Mouse (Mus musculus): Measurements from ENCODE around the gene Calr3. TPM values are rescaled to one million over a fixed set of nuclear protein-coding genes. Genes with fewer than 3 reads are reported as not detected.
A peak's percentile ranks its signal among the peaks of the same experiment; 100 is the strongest.

The Calr3 gene
- total and polyA plus RNA-seq, 3 experiments = 2.5 to 5.3 (median 2.8) TPM

GRCm38 (mm10) chr8:72492622-72493081, 49.0 kb upstream of the Calr3 start (continued):
- TF ChIP-seq SMC3 (IDR thresholded peaks at IDR 0.05; ENCODE audit: low read depth, low read length) (no peak), NRF1 (IDR thresholded peaks at IDR 0.05; ENCODE audit: low read depth, low read length) (0 out of 2 replicates have a peak, but pooled peaks have one; percentile 51), ZKSCAN1 (IDR thresholded peaks at IDR 0.05; ENCODE audit: borderline replicate concordance, low read depth, low read length) (no peak; the same call in 1 of the 2 replicates), CHD1 (IDR thresholded peaks at IDR 0.05; ENCODE audit: low read depth, low read length) (no peak), MYC (IDR thresholded peaks at IDR 0.05; ENCODE audit: low read depth, low read length) (peak; percentile 76; the same call in 1 of the 2 replicates), POLR2A (IDR thresholded peaks at IDR 0.05; ENCODE audit: low read depth, low read length) (peak; percentile 67), MXI1 (IDR thresholded peaks at IDR 0.05; ENCODE audit: low read depth, low read length) (peak; percentile 94), USF2 (conservative IDR thresholded peaks at IDR 0.05; ENCODE audit: low read depth, low read length) (no peak), E2F4 (IDR thresholded peaks at IDR 0.05; ENCODE audit: insufficient replicate concordance, low read depth, low read length) (0 out of 2 replicates have a peak, but pooled peaks have one; percentile 15), RCOR1 (conservative IDR thresholded peaks at IDR 0.05; ENCODE audit: low read depth, low read length) (no peak), EP300 (IDR thresholded peaks at IDR 0.05; ENCODE audit: low read length) (no peak), CHD2 (IDR thresholded peaks at IDR 0.05; ENCODE audit: low read length) (peak; percentile 51), ZMIZ1 (IDR thresholded peaks at IDR 0.05; ENCODE audit: low read depth, low read length) (peak; percentile 48), TCF12 (IDR thresholded peaks at IDR 0.05; ENCODE audit: low read depth, low read length) (peak; percentile 68), KAT2A (IDR thresholded peaks at IDR 0.05; ENCODE audit: insufficient replicate concordance, low read length) (peak; percentile 91; the same call in 1 of the 2 replicates), TBP (conservative IDR thresholded peaks at IDR 0.05; ENCODE audit: low read depth, low read length) (no peak), ZNF384 (IDR thresholded peaks at IDR 0.05; ENCODE audit: low read depth, low read length) (no peak)

GRCm38 (mm10) chr8:72491680-72492621, 48.3 kb upstream of the Calr3 start, which contains the start of gene Slc35e1:
TSS of gene Slc35e1 (minus strand) at chr8:72492614.
- H3K27me3 ChIP-seq (replicated peaks) = no peaks in the 10 kb centered on the region
- peaks cover 3 to 41% of the 10 kb centered on the region in 2 experiments; a peak in 3 of 4 replicates for H3K4me1 ChIP-seq (ENCODE audit: control insufficient read depth in 1 of 2, insufficient read depth in 2 of 2)
- DNase-seq (ENCODE audit: extremely low read depth) = peak; percentile 45
- dilution Hi-C loops (cut with MboI; ENCODE audit: extremely low pct_ligation_motif_present, extremely low pct_unique_long_range_greater_than_20kb, low sequenced_read_pairs) (no loop called here), in situ Hi-C loops (cut with MboI; ENCODE audit: low pct_ligation_motif_present, low pct_unique_long_range_greater_than_20kb, low sequenced_read_pairs) (no loop called here)
- H3K9me3 ChIP-seq (replicated peaks; ENCODE audit: low read length) = no peaks in the 10 kb centered on the region
- peak within 1 kb of the TSS; percentile 57 for H3K27ac ChIP-seq (ENCODE audit: insufficient read depth, low read depth)
- peaks cover 24% of the 10 kb centered on the region for H3K79me2 ChIP-seq (replicated peaks; ENCODE audit: control insufficient read depth, extremely low read depth, insufficient read depth, poor library complexity, severe bottlenecking)
- TF ChIP-seq ZMIZ1 (IDR thresholded peaks at IDR 0.05; ENCODE audit: low read depth, low read length) = no peak
- TF ChIP-seq CHD1 (IDR thresholded peaks at IDR 0.05; ENCODE audit: low read depth, low read length) = no peak
- no peak for TF ChIP-seq NRF1 (IDR thresholded peaks at IDR 0.05; ENCODE audit: low read depth, low read length)
- no peak for TF ChIP-seq PAX5 (IDR thresholded peaks at IDR 0.05; ENCODE audit: low read length)
- TF ChIP-seq ZKSCAN1 (IDR thresholded peaks at IDR 0.05; ENCODE audit: borderline replicate concordance, low read depth, low read length) = no peak
- TF ChIP-seq TBP (conservative IDR thresholded peaks at IDR 0.05; ENCODE audit: low read depth, low read length) = no peak
- TF ChIP-seq SMC3 (IDR thresholded peaks at IDR 0.05; ENCODE audit: low read depth, low read length) = no peak
- TF ChIP-seq JUND (conservative IDR thresholded peaks at IDR 0.05; ENCODE audit: low read depth, low read length) = no peak
- no peak for TF ChIP-seq E2F4 (IDR thresholded peaks at IDR 0.05; ENCODE audit: insufficient replicate concordance, low read depth, low read length)
- TF ChIP-seq SIN3A (IDR thresholded peaks at IDR 0.05; ENCODE audit: low read length) = peak; percentile 92
- no peak for TF ChIP-seq ZNF384 (IDR thresholded peaks at IDR 0.05; ENCODE audit: low read depth, low read length)
- TF ChIP-seq JUN (IDR thresholded peaks at IDR 0.05; ENCODE audit: insufficient read depth, low read depth, low read length) = no peak
- TF ChIP-seq MYC (IDR thresholded peaks at IDR 0.05; ENCODE audit: low read depth, low read length) = no peak
- no peak for TF ChIP-seq MAFK (IDR thresholded peaks at IDR 0.05; ENCODE audit: insufficient replicate concordance, low read length)
- no peak for TF ChIP-seq HCFC1 (IDR thresholded peaks at IDR 0.05; ENCODE audit: low read depth, low read length)
- peak; percentile 58; the same call in 1 of the 2 replicates for TF ChIP-seq MAX (IDR thresholded peaks at IDR 0.05; ENCODE audit: low read length)
- TF ChIP-seq BHLHE40 (IDR thresholded peaks at IDR 0.05; ENCODE audit: low read depth, low read length) = 0 out of 2 replicates have a peak, but pooled peaks have one; percentile 16
- TF ChIP-seq MXI1 (IDR thresholded peaks at IDR 0.05; ENCODE audit: low read depth, low read length) = peak; percentile 47; the same call in 1 of the 2 replicates
- TF ChIP-seq ELF1 (IDR thresholded peaks at IDR 0.05; ENCODE audit: low read depth, low read length) = peak; percentile 62
- TF ChIP-seq KAT2A (IDR thresholded peaks at IDR 0.05; ENCODE audit: insufficient replicate concordance, low read length) = 0 out of 2 replicates have a peak, but pooled peaks have one; percentile 21
- H3K9ac ChIP-seq (ENCODE audit: insufficient read depth, low read depth) = peak within 1 kb of the TSS; percentile 65
- peak within 1 kb of the TSS; percentile 93 to 96 (median 93) for H3K4me3 ChIP-seq (replicated peaks in 1 of 3; ENCODE audit: low read depth in 2 of 3, low read length in 2 of 3, poor library complexity in 1 of 3)
- peak within 1 kb of the TSS; percentile 90 for H3K4me2 ChIP-seq (ENCODE audit: insufficient read depth, low read depth, poor library complexity, severe bottlenecking)
- H3K36me3 ChIP-seq (replicated peaks in 1 of 2; ENCODE audit: control insufficient read depth in 1 of 2, insufficient read depth in 1 of 2, low read length in 1 of 2) = peaks cover 42 to 68% of the 10 kb centered on the region in 2 experiments
